Mouse (Mus musculus): ENCODE measurements around the gene Olfr58.

- TF ChIP-seq CTCF (IDR thresholded peaks at IDR 0.05) (no peak), EP300 (IDR thresholded peaks at IDR 0.05) (no peak)
Observed at GRCm38 (mm10) chr9:19769136-19769535, 10.9 kb upstream of the Olfr58 start.
